Mouse (Mus musculus) gastrocnemius, adult 2 months (tissue): ENCODE measurements around the gene Tbcc. TPM values are rescaled to one million over a fixed set of nuclear protein-coding genes. Genes with fewer than 3 reads are reported as not detected.

Experiments
- DNase-seq: peaks from one replicate; pipeline ENCODE4 v3.0.0; 2022
- H3K27ac ChIP-seq: fragments of 200-600 bp; 2 replicates; pipeline ENCODE4 v1.8.1; 2022; ENCODE audit warnings: mild to moderate bottlenecking
- H3K4me3 ChIP-seq: fragments of 200-600 bp; 2 replicates; pipeline ENCODE4 v1.8.1; 2022; ENCODE audit warnings: mild to moderate bottlenecking, moderate library complexity
- CTCF ChIP-seq: fragments of 200-600 bp; IDR thresholded peaks from 2 replicates; pipeline ENCODE4 v1.8.1; 2022; ENCODE audit warnings: antibody characterized with exemption, mild to moderate bottlenecking, moderate library complexity
- intact Hi-C: fragments of 180-260 bp; cut with DNase I; formaldehyde crosslinking; loops from one replicate; pipeline ENCODE4 v1.15.1; 2025
- total RNA-seq, 2 experiments: library from RNA; stranded (reverse); gene quantifications; 2 replicates each; pipeline ENCODE4 v1.2.3; 2021

Gene Tbcc
- total RNA-seq, 2 experiments from 2014 or later: 6.0 to 8.2 TPM

DNA sequence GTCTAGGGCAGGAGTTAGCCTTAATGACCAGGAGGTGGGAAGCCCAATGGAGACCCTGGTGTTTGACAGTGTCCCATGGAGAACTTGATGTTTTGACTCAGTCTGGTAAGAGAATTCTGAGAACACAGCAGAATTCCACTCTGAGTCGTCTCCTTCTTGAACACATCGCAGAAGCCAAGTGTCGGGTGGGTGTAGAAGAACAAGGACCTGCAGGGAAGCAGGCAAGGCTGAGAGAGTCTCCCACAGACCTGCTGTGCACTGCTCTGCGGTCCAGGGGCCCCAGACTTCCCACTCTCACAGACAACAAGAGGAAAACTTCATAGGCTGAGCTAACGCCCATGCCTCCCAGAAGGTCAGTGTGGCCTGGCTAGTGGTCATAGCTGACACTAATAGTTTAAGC lies 37.3 kb downstream of the Tbcc start:
- H3K4me3 ChIP-seq: no peak overlapping the region
- no peak overlapping the region for H3K27ac ChIP-seq
- intact Hi-C loops: no loop called here
- no peak for TF ChIP-seq CTCF
- no peak for DNase-seq

DNA sequence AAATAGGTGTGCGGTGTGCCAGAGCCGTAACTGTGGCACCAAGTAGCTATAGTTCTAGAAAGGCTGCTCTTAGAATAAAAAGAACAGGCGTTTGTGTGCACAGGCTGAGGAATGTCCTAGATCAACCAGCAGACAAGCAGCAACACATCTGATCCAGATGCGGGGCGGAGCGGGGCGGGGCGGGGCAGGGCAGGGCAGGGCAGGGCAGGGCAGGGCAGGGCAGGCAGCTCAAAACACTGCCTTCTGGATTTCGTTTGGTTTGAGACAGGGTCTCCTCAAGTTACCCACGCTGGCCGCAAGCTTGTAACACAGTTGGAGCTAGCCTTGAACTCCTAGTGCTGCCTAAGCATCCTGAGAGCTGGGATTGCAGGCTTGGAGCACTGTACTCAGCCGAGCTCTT lies 38.8 kb downstream of the Tbcc start:
- no peak for TF ChIP-seq CTCF
- no peak for DNase-seq
- intact Hi-C loops: no loop called here

DNA sequence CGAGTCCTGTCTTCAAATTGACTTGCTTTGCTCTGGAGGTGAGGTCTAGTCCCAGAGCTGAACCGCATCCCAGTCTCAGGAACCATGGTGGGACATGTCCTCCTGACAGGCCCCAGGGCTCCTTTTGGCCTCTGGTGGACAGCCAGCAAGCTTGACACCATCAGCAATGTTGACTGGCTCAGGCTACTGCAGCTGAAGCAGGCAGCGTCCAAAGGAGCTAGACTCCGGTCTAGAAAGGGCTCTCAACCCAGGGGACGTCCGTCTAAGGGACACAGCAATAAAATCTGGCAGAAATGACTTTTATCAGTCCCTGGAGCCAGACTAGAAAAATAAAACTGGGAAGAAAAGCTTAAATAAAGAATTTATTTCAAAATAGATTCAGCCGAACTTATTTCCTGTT lies 39.4 kb downstream of the Tbcc start:
- intact Hi-C loops: loop anchor here (5.0 kb wide), 1 partner anchor 102 kb away; no protein-coding TSS in a partner anchor
- TF ChIP-seq CTCF: no peak
- DNase-seq: no peak
- no peak overlapping the region for H3K27ac ChIP-seq
- no peak overlapping the region for H3K4me3 ChIP-seq

More for the DNA sequence above, 38.8 kb downstream of the Tbcc start:
- Histone ChIP-seq H3K27ac (no peak overlapping the region), H3K4me3 (no peak overlapping the region)

DNA sequence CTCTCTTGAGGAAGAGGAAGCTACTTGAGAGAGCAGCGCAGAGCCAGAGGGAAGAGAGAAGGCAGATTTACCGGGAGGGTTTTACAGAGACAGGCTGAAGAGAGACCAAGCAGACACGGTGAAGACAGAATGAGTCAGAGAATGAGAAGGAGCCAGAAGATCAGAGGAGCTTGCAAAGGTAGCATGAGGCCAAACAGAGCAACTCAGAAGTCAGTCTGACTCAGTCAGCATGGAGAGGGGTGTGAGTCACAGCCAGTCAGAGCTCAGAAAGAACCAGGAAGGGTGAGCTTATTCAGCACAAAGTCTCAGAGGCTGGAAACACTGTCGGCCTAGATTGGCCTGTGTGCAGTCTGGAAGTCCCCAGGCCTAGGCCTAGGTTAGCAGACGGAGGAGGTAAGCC lies 42.5 kb downstream of the Tbcc start:
- DNase-seq: no peak
- intact Hi-C loops: loop anchor here (5.0 kb wide), 1 partner anchor 99 kb away; no protein-coding TSS in a partner anchor
- Histone ChIP-seq H3K4me3 (no peak overlapping the region), H3K27ac (no peak overlapping the region)
- TF ChIP-seq CTCF: no peak

DNA sequence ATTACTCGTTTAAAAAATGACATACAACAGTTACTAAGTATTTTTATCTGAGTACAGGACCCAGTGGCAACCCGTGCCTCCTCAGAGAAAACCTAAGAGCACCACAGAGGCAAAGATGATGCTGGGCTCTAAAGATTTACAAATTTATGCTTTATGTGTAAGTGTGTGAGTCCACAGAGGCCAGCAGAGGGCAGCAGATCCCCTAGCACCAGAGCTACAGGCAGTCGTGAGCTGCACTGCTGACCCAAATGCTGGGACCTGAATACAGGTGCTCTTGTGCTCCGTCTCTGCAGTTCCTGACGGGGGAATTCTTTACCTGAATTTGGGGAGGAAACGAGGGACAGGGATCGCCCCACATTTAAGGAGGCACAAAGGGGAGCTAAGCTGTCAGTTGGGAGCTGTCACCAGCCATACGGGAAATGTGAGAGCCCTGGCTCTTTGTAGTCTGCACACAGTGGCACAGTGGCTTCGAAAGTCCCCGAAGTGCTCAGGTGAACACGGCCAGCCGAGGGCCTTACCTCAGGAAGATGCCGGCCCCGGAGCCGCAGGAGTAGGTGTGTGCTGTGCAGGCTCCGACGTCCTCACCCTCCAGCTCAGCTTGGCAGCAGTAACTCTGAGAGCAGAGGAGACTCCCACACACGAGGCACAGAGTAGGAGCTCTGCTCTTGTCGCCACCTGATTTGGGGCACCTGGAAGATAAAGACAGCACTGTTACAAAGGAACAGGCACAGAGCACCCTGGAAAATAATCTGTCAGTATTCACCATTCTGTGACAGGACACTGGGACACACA lies 43.3 kb downstream of the Tbcc start:
- no peak overlapping the region for H3K27ac ChIP-seq
- peak; percentile 66 for DNase-seq
- TF ChIP-seq CTCF: peak; percentile 79
- H3K4me3 ChIP-seq: no peak overlapping the region
- intact Hi-C loops: loop anchor here (5.0 kb wide), 1 partner anchor 99 kb away; no protein-coding TSS in a partner anchor

DNA sequence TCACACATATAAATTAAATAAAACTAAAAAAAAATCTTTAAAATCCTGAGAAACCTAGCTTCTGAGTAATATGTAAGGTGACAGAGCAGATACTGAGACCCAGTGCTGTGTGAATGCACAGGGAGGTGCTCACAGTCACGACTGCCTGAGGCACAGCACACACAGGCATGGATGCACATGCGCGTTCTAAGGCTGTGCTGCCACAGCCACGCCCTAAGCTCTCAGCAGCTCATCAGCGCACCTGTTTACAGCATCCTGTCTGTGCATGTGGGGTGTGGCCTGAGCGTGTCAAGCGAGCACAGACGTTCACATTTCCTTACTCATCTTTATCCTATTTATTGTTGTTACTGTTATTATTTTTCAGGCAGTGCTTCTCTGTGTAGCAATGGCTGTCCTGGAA lies 50.0 kb downstream of the Tbcc start:
- DNase-seq: no peak
- Histone ChIP-seq H3K4me3 (no peak overlapping the region), H3K27ac (no peak overlapping the region)
- intact Hi-C loops: no loop called here
- TF ChIP-seq CTCF: no peak

Other genes with a start within 250 kb of the Tbcc start
- gene Klc4, start 244.7 kb upstream of the Tbcc start, total RNA-seq: 10 to 100 TPM; 10.9 to 13.1 TPM
- gene Mrpl2, start 244.5 kb upstream of the Tbcc start, total RNA-seq: 100 to 1,000 TPM in 1 of 2 experiments, 10 to 100 TPM in 1; 82.7 to 120 TPM
- gene Cul7, start 240.3 kb upstream of the Tbcc start, total RNA-seq: 1 to 10 TPM; 2.9 to 5.6 TPM
- gene Rrp36, start 216.3 kb upstream of the Tbcc start, total RNA-seq: 10 to 100 TPM in 1 of 2 experiments, 1 to 10 TPM in 1; 7.9 to 12.6 TPM
- 10 to 100 TPM; 34.6 to 49.1 TPM for gene Mea1, start 211.9 kb upstream of the Tbcc start, total RNA-seq
- 100 to 1,000 TPM in 1 of 2 experiments, 10 to 100 TPM in 1; 83.0 to 108 TPM for gene Klhdc3, start 209.8 kb upstream of the Tbcc start, total RNA-seq
- gene Ppp2r5d, start 185.6 kb upstream of the Tbcc start, total RNA-seq: 10 to 100 TPM; 30.0 to 33.1 TPM
- 10 to 100 TPM; 13.4 to 21.8 TPM for gene Pex6, start 179.2 kb upstream of the Tbcc start, total RNA-seq
- gene Gnmt, start 161.5 kb upstream of the Tbcc start, total RNA-seq: 1 to 10 TPM; 1.7 to 4.8 TPM
- 1 to 10 TPM; 8.3 to 9.3 TPM for gene Cnpy3, start 138.5 kb upstream of the Tbcc start, total RNA-seq
- gene Ptcra, start 127.0 kb upstream of the Tbcc start, total RNA-seq: not detected
- gene 2310039H08Rik, start 118.0 kb upstream of the Tbcc start, total RNA-seq: 10 to 100 TPM; 31.3 to 33.2 TPM
- gene Rpl7l1, start 108.0 kb upstream of the Tbcc start, total RNA-seq: 10 to 100 TPM; 34.9 to 55.9 TPM
- gene Bicral, start 32.2 kb upstream of the Tbcc start, total RNA-seq: 10 to 100 TPM; 11.9 to 13.4 TPM
- not detected for gene Prph2, start 19.8 kb downstream of the Tbcc start, total RNA-seq
- 10 to 100 TPM; 65.4 to 73.5 TPM for gene Ubr2, start 119.9 kb downstream of the Tbcc start, total RNA-seq